Mouse (Mus musculus): ENCODE measurements at regions not wholly inside any gene's neighbourhood (a gene's known extent, or its start where the extent isn't known, plus 50 kb on each side); places are given as distances from the start of the nearest gene placed in this dataset.

GRCm38 (mm10) chr3:21524426-21524937 lies 552.0 kb upstream of the Tbl1xr1 start:
- DNase-seq, result no peak

GRCm38 (mm10) chr3:21530862-21531261 lies 545.6 kb upstream of the Tbl1xr1 start:
- no peak for DNase-seq

GRCm38 (mm10) chr3:21539138-21539537 lies 537.3 kb upstream of the Tbl1xr1 start:
- DNase-seq, result no peak

GRCm38 (mm10) chr3:21544456-21544855 lies 532.0 kb upstream of the Tbl1xr1 start:
- DNase-seq, result no peak

GRCm38 (mm10) chr3:21545156-21545893 lies 531.1 kb upstream of the Tbl1xr1 start:
- DNase-seq, result no peak

GRCm38 (mm10) chr3:21546411-21546810 lies 530.0 kb upstream of the Tbl1xr1 start:
- no peak for DNase-seq

GRCm38 (mm10) chr3:21549671-21550070 lies 526.8 kb upstream of the Tbl1xr1 start:
- DNase-seq, result no peak

GRCm38 (mm10) chr3:21553159-21553758 lies 523.2 kb upstream of the Tbl1xr1 start:
- DNase-seq, result no peak

GRCm38 (mm10) chr3:21553859-21554258 lies 522.6 kb upstream of the Tbl1xr1 start:
- no peak for DNase-seq

GRCm38 (mm10) chr3:21557963-21558441 lies 518.5 kb upstream of the Tbl1xr1 start:
- peak; percentile 23 for DNase-seq

GRCm38 (mm10) chr3:21562771-21563312 lies 513.6 kb upstream of the Tbl1xr1 start:
- no peak for DNase-seq

- no peak for DNase-seq
These were observed 513.0 kb upstream of the Tbl1xr1 start for GRCm38 (mm10) chr3:21563454-21563853.

GRCm38 (mm10) chr3:21564211-21564781 lies 512.2 kb upstream of the Tbl1xr1 start:
- peak; percentile 29 for DNase-seq

- DNase-seq, result no peak
These were observed 511.5 kb upstream of the Tbl1xr1 start for GRCm38 (mm10) chr3:21564847-21565485.

GRCm38 (mm10) chr3:21569721-21570120 lies 506.7 kb upstream of the Tbl1xr1 start:
- no peak for DNase-seq

GRCm38 (mm10) chr3:21578635-21579034 lies 497.8 kb upstream of the Tbl1xr1 start:
- DNase-seq, result no peak

- DNase-seq, result no peak
These were observed 494.3 kb upstream of the Tbl1xr1 start for GRCm38 (mm10) chr3:21582122-21582521.

- DNase-seq, result no peak
These were observed 490.7 kb upstream of the Tbl1xr1 start for GRCm38 (mm10) chr3:21585767-21586166.

- no peak for DNase-seq
These were observed 469.6 kb upstream of the Tbl1xr1 start for GRCm38 (mm10) chr3:21606846-21607245.

- DNase-seq, result no peak
These were observed 466.2 kb upstream of the Tbl1xr1 start for GRCm38 (mm10) chr3:21610231-21610630.

GRCm38 (mm10) chr3:21621745-21622144 lies 454.7 kb upstream of the Tbl1xr1 start:
- no peak for DNase-seq

GRCm38 (mm10) chr3:21625039-21625438 lies 451.4 kb upstream of the Tbl1xr1 start:
- DNase-seq, result no peak

GRCm38 (mm10) chr3:21626029-21626428 lies 450.4 kb upstream of the Tbl1xr1 start:
- peak; percentile 27 for DNase-seq

Measured in cerebellum, adult 9-11 months (tissue).